Mouse (Mus musculus) heart, embryonic 14.5 days (tissue): ENCODE data around the gene Nkx2-3. TPM values are rescaled to one million over a fixed set of nuclear protein-coding genes. Genes with fewer than 3 reads are reported as not detected.

Experiments used
- ATAC-seq: fragments of 200-750 bp; cut with Nextera tagmentation; 2 replicates; pipeline ENCODE4 v1.8.0; 2017; ENCODE audit warnings: low read depth, moderate TSS enrichment; ENCODE audit not compliant: insufficient number of reproducible peaks, insufficient read depth, low FRiP score
- H3K27ac ChIP-seq, 2 experiments: fragments of 200-500 bp in 1 of 2; fragments of 300-500 bp in 1 of 2; sonication (generic) in 1 of 2; replicated peaks in 1 of 2; 2 replicates each; pipeline ENCODE4 v1.5.1; 2012 to 2014; ENCODE audit warnings: low read depth in 2 of 2, low read length in 2 of 2, control low read depth in 1 of 2, mild to moderate bottlenecking in 1 of 2, mixed read lengths in 1 of 2; ENCODE audit not compliant: control insufficient read depth in 1 of 2, insufficient read depth in 1 of 2
- H3K27me3 ChIP-seq: fragments of 300-500 bp; sonication (generic); 2 replicates; pipeline ENCODE4 v1.6.1; 2014; ENCODE audit warnings: mild to moderate bottlenecking, low read length, control low read depth; ENCODE audit not compliant: control insufficient read depth, insufficient read depth
- H3K36me3 ChIP-seq: fragments of 300-500 bp; sonication (generic); 2 replicates; pipeline ENCODE4 v1.6.1; 2014; ENCODE audit warnings: mild to moderate bottlenecking, control low read depth, low read length, mixed read lengths; ENCODE audit not compliant: control insufficient read depth, insufficient read depth
- H3K4me1 ChIP-seq, 2 experiments: fragments of 200-500 bp in 1 of 2; fragments of 300-500 bp in 1 of 2; sonication (generic) in 1 of 2; 2 replicates each; pipeline ENCODE4 v1.6.1; 2012 to 2014; ENCODE audit warnings: low read length in 2 of 2, control low read depth in 1 of 2, mixed read lengths in 1 of 2; ENCODE audit not compliant: control insufficient read depth in 2 of 2, insufficient read depth in 2 of 2
- H3K4me2 ChIP-seq: fragments of 300-500 bp; sonication (generic); 2 replicates; pipeline ENCODE4 v1.6.1; 2014; ENCODE audit warnings: mild to moderate bottlenecking, low read length
- H3K4me3 ChIP-seq, 2 experiments: fragments of 200-500 bp in 1 of 2; fragments of 300-500 bp in 1 of 2; sonication (generic) in 1 of 2; 2 replicates each; pipeline ENCODE4 v1.5.1; 2012 to 2014; ENCODE audit warnings: low read length in 2 of 2, mild to moderate bottlenecking in 2 of 2, control low read depth in 1 of 2, low read depth in 1 of 2, moderate library complexity in 1 of 2; ENCODE audit not compliant: control insufficient read depth in 1 of 2, insufficient read depth in 1 of 2
- H3K9ac ChIP-seq: fragments of 300-500 bp; sonication (generic); 2 replicates; pipeline ENCODE4 v1.6.1; 2014; ENCODE audit warnings: mild to moderate bottlenecking, low read length
- H3K9me3 ChIP-seq: fragments of 300-500 bp; sonication (generic); 2 replicates; pipeline ENCODE4 v1.6.1; 2016; ENCODE audit warnings: low read length, control low read depth; ENCODE audit not compliant: control insufficient read depth
- WGBS: fragments of 180-500 bp; shearing (Covaris S2); extraction: QIAGEN DNeasy Blood & Tissue Kit; methylation state at CpG from one replicate; pipeline ENCODE4 v1.1.7; 2014; 5-methylcytosine and 5-hydroxymethylcytosine counted together
- polyA plus RNA-seq: library from polyadenylated mRNA; unstranded; fragments of >200 nt; fragmentation: Nextera tagmentation; extraction: Ambion mirVana; gene quantifications from 2 replicates; pipeline ENCODE4 v1.2.1, GENCODE M21; 2014

Nkx2-3 gene
- polyA plus RNA-seq, 1 experiment from 2014 or later = not detected

DNA sequence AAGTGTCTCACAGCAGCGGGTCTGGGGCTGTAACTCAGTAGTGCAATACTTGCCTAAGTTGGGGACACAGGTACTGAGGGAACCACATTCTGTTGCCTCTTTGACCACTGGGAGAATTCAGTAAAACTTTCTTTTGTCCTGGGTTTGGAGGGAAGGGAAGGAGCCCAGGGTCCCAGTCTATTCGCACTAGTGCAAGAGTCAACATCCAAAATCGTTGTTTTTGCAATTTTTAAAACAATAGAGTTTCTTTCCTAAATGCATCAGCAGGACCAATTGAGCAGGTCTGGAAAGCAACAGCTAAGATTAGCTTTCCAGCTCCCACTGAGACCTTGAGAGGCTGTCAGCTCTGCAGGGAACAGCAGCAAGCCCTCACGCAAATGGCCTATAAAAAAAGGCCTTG, 28.9 kb upstream of the Nkx2-3 start:
- ATAC-seq = no peak
- Histone ChIP-seq H3K4me3 (no peak overlapping the region), H3K4me2 (no peak overlapping the region), H3K9ac (no peak overlapping the region), H3K27ac (no peak overlapping the region), H3K36me3 (no peaks in the 10 kb centered on the region), H3K9me3 (no peaks in the 10 kb centered on the region), H3K27me3 (peaks cover 78% of the 10 kb centered on the region), H3K4me1 (peaks cover 4 to 5% of the 10 kb centered on the region in 2 experiments; a peak in 2 of 4 replicates)
- 16% methylated on average over 4 of the region's 4 CpGs for WGBS

DNA sequence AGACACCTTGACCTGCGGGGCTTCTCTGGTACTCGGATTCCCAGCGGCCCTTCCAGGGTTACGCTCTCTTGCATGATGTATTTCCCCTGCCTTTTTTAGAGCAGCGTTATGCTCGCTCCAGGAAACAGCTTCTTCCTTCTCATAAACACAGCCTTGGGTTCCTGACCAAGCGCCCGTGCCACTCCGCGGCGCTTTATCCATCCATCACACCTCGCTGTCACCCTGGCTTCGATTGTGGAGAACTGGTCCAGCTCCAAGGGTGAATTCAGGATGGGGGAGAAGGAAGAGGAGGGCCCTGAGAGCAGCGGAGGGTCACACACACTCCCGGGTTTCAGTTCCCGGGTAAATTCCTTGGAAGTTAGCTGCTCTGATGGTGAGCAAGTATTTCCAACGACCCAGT, 28.5 kb upstream of the Nkx2-3 start:
- no peak for ATAC-seq
- Histone ChIP-seq H3K9ac (no peak overlapping the region), H3K9me3 (no peaks in the 10 kb centered on the region), H3K27ac (no peak overlapping the region), H3K4me2 (peak overlapping the region; percentile 27; the same call in 1 of the 2 replicates), H3K27me3 (peaks cover 77% of the 10 kb centered on the region), H3K4me3 (no peak overlapping the region), H3K36me3 (no peaks in the 10 kb centered on the region), H3K4me1 (peaks cover 4 to 5% of the 10 kb centered on the region in 2 experiments; a peak in 2 of 4 replicates)
- WGBS = 3% methylated on average over 17 of the region's 17 CpGs

DNA sequence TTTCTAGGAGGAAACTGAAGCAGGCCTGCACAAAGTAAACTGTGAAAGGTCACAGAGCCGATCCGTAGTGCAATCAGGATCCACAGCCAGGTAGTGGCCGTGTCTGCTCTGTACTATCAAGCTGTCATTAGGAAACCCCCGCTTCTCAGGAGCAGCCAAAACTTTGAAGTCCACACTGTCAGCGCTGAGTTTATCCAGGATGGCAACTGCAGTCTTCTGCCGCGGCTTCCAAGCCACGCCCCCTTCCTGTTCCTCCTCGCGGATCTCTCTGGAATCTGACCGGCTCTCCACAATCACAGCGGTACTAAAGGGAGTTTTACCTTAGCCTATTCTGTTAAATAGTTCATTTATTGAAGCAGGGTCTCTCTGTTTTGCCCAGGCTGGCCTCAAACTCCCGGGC, 27.3 kb upstream of the Nkx2-3 start:
- ATAC-seq = no peak
- no peak overlapping the region for H3K27ac ChIP-seq
- peak overlapping the region; percentile 54 for H3K4me2 ChIP-seq
- no peaks in the 10 kb centered on the region for H3K9me3 ChIP-seq
- peak overlapping the region in 1 of 2 experiments; percentile 23; a peak in 2 of 4 replicates for H3K4me3 ChIP-seq
- H3K27me3 ChIP-seq = peaks cover 75% of the 10 kb centered on the region
- no peak overlapping the region for H3K9ac ChIP-seq
- H3K4me1 ChIP-seq = peaks cover 4 to 5% of the 10 kb centered on the region in 2 experiments; a peak in 2 of 4 replicates
- H3K36me3 ChIP-seq = no peaks in the 10 kb centered on the region
- WGBS = 3% methylated on average over 13 of the region's 13 CpGs

DNA sequence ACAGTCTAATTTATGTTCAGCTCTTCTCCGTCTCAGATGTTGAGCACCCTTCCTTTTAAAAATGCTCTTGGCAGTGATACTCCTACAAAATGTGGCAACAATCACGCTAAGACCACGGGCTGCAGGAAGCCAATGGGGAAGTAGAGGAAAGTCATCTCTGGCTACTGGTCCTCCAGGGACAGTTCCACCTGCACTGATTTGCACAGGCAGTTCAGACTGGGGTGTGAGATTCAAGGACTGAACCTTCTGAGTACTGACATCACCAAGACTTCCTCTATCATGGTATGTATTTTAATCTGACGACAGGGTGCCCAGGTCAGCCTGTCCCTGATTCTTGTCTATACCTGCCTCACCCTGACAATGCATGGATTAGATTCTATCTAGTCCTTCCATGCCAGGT, 20.1 kb upstream of the Nkx2-3 start:
- ATAC-seq = no peak
- Histone ChIP-seq H3K4me2 (no peak overlapping the region), H3K4me1 (no peaks in the 10 kb centered on the region), H3K27me3 (peaks cover 71% of the 10 kb centered on the region), H3K36me3 (no peaks in the 10 kb centered on the region), H3K4me3 (no peak overlapping the region), H3K27ac (no peak overlapping the region), H3K9me3 (no peaks in the 10 kb centered on the region), H3K9ac (no peak overlapping the region)
- 56% methylated on average over 4 of the region's 4 CpGs for WGBS

DNA sequence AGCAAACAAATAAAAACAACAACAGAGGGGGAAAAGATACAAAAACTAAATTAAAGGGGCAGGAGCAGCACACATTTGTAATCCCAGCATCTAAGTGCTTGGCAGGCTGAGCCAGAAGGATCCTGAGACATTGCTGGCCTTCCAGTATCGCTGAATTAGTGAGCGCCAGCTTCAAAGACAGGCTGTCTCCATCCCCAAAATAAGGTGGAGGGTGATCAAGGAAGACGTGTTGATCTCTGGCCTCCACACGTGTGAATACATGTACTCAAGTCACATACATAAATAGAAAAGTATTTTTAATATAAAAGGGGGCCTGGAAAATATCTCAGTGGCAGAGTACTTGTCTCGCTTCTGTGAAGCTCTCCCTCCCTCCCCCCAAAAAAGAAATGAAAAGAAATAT, 15.1 kb upstream of the Nkx2-3 start:
- no peak overlapping the region for H3K4me3 ChIP-seq
- no peaks in the 10 kb centered on the region for H3K36me3 ChIP-seq
- no peak overlapping the region for H3K9ac ChIP-seq
- H3K9me3 ChIP-seq = no peaks in the 10 kb centered on the region
- H3K4me1 ChIP-seq = no peaks in the 10 kb centered on the region
- peaks cover 100% of the 10 kb centered on the region for H3K27me3 ChIP-seq
- WGBS = 13% methylated on average over 5 of the region's 5 CpGs
- ATAC-seq = no peak
- no peak overlapping the region for H3K4me2 ChIP-seq
- no peak overlapping the region for H3K27ac ChIP-seq

DNA sequence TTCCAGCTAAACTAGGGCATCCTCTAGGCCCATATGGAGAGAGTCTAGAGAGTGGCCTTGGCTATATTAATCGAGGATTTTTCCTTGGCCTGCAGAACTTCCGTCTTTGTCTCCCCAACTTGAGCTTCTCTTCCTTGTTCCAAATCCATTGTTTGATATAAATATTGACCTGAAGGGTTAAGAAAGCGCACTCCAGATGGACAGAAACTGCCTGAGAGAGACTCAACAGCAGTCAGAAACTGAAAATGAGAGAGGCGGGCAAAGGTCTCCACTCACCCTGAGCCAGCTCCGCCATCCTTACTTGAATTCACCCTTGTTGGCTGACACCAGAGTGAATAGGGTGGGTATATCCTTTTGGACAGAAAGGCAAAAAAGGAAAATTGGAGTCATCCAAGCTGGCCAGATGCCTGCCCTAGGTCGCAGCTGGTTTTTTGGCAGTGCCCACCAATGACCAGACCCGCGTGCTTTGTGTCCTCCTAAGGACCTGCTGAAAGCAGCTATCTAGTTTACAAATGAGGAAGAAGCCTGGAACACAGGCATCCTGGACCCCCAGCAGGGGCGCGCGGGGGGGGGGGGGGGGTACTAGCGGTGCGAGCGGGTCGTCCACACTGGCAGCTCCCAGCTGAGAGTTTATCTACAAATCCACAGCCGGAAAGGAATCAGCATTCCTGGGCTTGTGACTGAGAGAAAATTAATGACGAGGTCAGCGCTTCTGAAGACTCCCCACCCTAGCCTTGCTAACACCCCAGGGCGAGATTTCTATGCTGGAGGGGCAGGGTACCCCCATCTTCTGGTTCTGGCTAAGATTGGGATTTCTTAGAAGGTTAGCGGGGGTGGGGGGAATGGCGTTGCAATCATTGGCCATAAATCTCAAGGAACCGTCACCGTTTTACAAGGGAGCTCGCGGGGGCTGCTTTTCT, 13.1 kb upstream of the Nkx2-3 start:
- H3K9ac ChIP-seq = no peak overlapping the region
- H3K36me3 ChIP-seq = no peaks in the 10 kb centered on the region
- no peaks in the 10 kb centered on the region for H3K4me1 ChIP-seq
- no peak overlapping the region for H3K27ac ChIP-seq
- no peak for ATAC-seq
- H3K9me3 ChIP-seq = no peaks in the 10 kb centered on the region
- H3K4me3 ChIP-seq = no peak overlapping the region
- H3K27me3 ChIP-seq = peaks cover 100% of the 10 kb centered on the region
- WGBS = 5% methylated on average over 25 of the region's 25 CpGs
- H3K4me2 ChIP-seq = peak overlapping the region; percentile 11; the same call in 1 of the 2 replicates

DNA sequence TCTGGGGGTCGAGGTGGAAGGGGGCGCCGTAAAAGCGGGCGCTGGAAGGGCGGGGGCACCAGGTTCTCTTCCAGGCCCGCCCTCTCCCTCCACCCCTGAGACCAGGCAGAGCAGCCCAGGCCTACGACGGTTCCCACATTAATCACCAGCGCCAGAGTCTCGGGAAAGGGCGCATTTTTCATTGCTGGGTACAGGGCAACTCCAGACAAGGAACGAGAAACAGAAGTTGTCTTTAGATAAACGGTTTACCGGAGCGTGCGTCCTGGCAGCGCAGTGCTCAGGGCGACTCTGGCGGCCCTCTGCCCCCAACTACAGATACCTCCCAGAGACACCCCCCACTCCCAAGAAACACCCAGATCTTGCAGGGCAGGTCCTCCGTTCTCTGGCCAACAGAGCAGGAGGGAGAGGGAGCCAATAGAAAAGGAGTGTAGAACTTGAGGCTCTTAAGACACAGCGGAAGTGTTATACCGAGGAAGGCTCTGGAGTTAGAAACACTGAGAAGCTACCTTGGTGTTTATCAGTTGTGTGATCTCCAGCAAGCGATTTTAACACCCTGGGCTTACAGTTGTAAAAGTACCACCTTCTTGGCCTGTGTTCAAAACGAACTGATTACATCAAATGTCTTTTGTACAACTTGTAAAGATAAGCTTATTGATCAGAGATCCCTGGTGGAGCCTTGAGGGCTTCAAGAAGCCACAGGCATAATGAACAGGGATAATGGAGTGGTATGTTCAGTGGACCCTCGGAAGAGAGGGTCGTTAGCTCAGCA, 12.2 kb upstream of the Nkx2-3 start:
- ATAC-seq = no peak
- H3K27me3 ChIP-seq = peaks cover 100% of the 10 kb centered on the region
- no peak overlapping the region for H3K27ac ChIP-seq
- H3K4me3 ChIP-seq = no peak overlapping the region
- WGBS = 2% methylated on average over 27 of the region's 27 CpGs
- no peaks in the 10 kb centered on the region for H3K9me3 ChIP-seq
- no peaks in the 10 kb centered on the region for H3K36me3 ChIP-seq
- no peaks in the 10 kb centered on the region for H3K4me1 ChIP-seq
- peak overlapping the region; percentile 11; the same call in 1 of the 2 replicates for H3K4me2 ChIP-seq
- no peak overlapping the region for H3K9ac ChIP-seq
